Mouse (Mus musculus) liver, embryonic 13.5 days (tissue): ENCODE measurements at regions not wholly inside any gene's neighbourhood (a gene's known extent, or its start where the extent isn't known, plus 50 kb on each side); places are given as distances from the start of the nearest gene placed in this dataset.

Experiments
- ATAC-seq: fragments of 200-750 bp; cut with Nextera tagmentation; 2 replicates; pipeline ENCODE4 v1.8.0; 2017; ENCODE audit warnings: low read depth, mild to moderate bottlenecking, moderate number of reproducible peaks, moderate library complexity
- DNase-seq: peaks from one replicate; pipeline ENCODE4 v3.0.0; 2022
- H3K27ac ChIP-seq: fragments of 300-500 bp; sonication (generic); 2 replicates; pipeline ENCODE4 v1.5.1; 2015; ENCODE audit warnings: moderate library complexity, mild to moderate bottlenecking, inconsistent platforms
- H3K27me3 ChIP-seq: fragments of 300-500 bp; sonication (generic); 2 replicates; pipeline ENCODE4 v1.6.1; 2015; ENCODE audit warnings: mild to moderate bottlenecking, inconsistent platforms
- H3K36me3 ChIP-seq: fragments of 300-500 bp; sonication (generic); 2 replicates; pipeline ENCODE4 v1.6.1; 2015; ENCODE audit warnings: mild to moderate bottlenecking, inconsistent platforms
- H3K4me1 ChIP-seq: fragments of 300-500 bp; sonication (generic); replicated peaks from 2 replicates; pipeline ENCODE4 v1.6.1; 2015; ENCODE audit warnings: inconsistent platforms
- H3K4me2 ChIP-seq: fragments of 300-500 bp; sonication (generic); 2 replicates; pipeline ENCODE4 v1.6.1; 2015; ENCODE audit warnings: inconsistent platforms, mild to moderate bottlenecking, moderate library complexity
- H3K4me3 ChIP-seq: fragments of 300-500 bp; sonication (generic); replicated peaks from 2 replicates; pipeline ENCODE4 v1.5.1; 2015; ENCODE audit warnings: mild to moderate bottlenecking, inconsistent platforms
- H3K9ac ChIP-seq: fragments of 300-500 bp; sonication (generic); 2 replicates; pipeline ENCODE4 v1.6.1; 2015; ENCODE audit warnings: mild to moderate bottlenecking, inconsistent platforms
- H3K9me3 ChIP-seq: fragments of 300-500 bp; sonication (generic); replicated peaks from 2 replicates; pipeline ENCODE4 v1.6.1; 2016; ENCODE audit warnings: inconsistent platforms
- WGBS: fragments of 180-500 bp; shearing (Covaris S2); methylation state at CpG from one replicate; pipeline ENCODE4 v1.1.7; 2015; ENCODE audit not compliant: insufficient replicate concordance; 5-methylcytosine and 5-hydroxymethylcytosine counted together

- no peaks in the 10 kb centered on the region for H3K36me3 ChIP-seq
- no peak overlapping the region for H3K27ac ChIP-seq
- DNase-seq, result no peak
- no peaks in the 10 kb centered on the region for H3K27me3 ChIP-seq
- H3K9ac ChIP-seq, result no peak overlapping the region
- no peak overlapping the region for H3K4me2 ChIP-seq
- no peak overlapping the region for H3K4me3 ChIP-seq
- no peak for ATAC-seq
- no peaks in the 10 kb centered on the region for H3K9me3 ChIP-seq
- no peaks in the 10 kb centered on the region for H3K4me1 ChIP-seq
Measured at GRCm38 (mm10) chr1:92386752-92387151, 86.9 kb downstream of the Ndufa10 start.

- ATAC-seq (no peak), DNase-seq (no peak)
- no peak overlapping the region for H3K27ac ChIP-seq
- H3K4me2 ChIP-seq, result no peak overlapping the region
- H3K9me3 ChIP-seq, result no peaks in the 10 kb centered on the region
- H3K27me3 ChIP-seq, result no peaks in the 10 kb centered on the region
- H3K4me3 ChIP-seq, result no peak overlapping the region
- no peak overlapping the region for H3K9ac ChIP-seq
- H3K36me3 ChIP-seq, result no peaks in the 10 kb centered on the region
- H3K4me1 ChIP-seq, result no peaks in the 10 kb centered on the region
Measured at GRCm38 (mm10) chr1:92384945-92385344, 88.7 kb downstream of the Ndufa10 start.

DNA sequence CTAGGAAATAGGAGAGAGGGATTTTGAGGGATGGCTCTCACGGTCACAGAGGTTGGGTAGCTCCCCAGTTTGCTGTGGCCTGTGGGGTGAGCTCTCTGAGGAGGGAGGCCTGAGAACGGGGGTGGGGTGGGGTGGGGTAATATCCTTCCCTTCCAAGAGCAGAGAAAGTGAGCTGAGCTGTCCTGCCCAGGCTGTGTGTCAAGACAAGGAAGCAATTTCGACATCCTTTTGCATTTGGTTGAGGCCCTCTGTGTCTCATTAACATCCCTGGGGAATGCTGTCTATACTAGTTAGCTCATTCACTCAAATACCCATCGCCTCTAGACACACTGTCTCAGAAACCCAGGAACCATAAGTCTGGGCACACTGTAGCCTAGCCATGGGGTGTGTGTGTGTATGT, 89.9 kb downstream of the Ndufa10 start:
- no peak overlapping the region for H3K9ac ChIP-seq
- no peaks in the 10 kb centered on the region for H3K27me3 ChIP-seq
- H3K9me3 ChIP-seq, result no peaks in the 10 kb centered on the region
- DNase-seq, result no peak
- no peaks in the 10 kb centered on the region for H3K4me1 ChIP-seq
- no peak overlapping the region for H3K27ac ChIP-seq
- H3K4me3 ChIP-seq, result no peak overlapping the region
- H3K36me3 ChIP-seq, result no peaks in the 10 kb centered on the region
- ATAC-seq, result no peak
- H3K4me2 ChIP-seq, result no peak overlapping the region
- WGBS, result 32% methylated on average over 4 of the region's 4 CpGs

- H3K4me1 ChIP-seq, result no peaks in the 10 kb centered on the region
- DNase-seq (no peak), ATAC-seq (no peak)
- no peaks in the 10 kb centered on the region for H3K27me3 ChIP-seq
- H3K9me3 ChIP-seq, result no peaks in the 10 kb centered on the region
- H3K27ac ChIP-seq, result no peak overlapping the region
- H3K4me3 ChIP-seq, result no peak overlapping the region
- no peaks in the 10 kb centered on the region for H3K36me3 ChIP-seq
- H3K4me2 ChIP-seq, result no peak overlapping the region
- 58% methylated on average over 3 of the region's 3 CpGs for WGBS
- no peak overlapping the region for H3K9ac ChIP-seq
Measured at GRCm38 (mm10) chr1:92379510-92379886, 94.2 kb downstream of the Ndufa10 start.

GRCm38 (mm10) chr1:92378741-92379509, 94.7 kb downstream of the Ndufa10 start:
- Histone ChIP-seq H3K27me3 (no peaks in the 10 kb centered on the region), H3K4me2 (no peak overlapping the region), H3K9ac (no peak overlapping the region), H3K4me3 (no peak overlapping the region), H3K9me3 (no peaks in the 10 kb centered on the region), H3K4me1 (no peaks in the 10 kb centered on the region), H3K27ac (no peak overlapping the region), H3K36me3 (no peaks in the 10 kb centered on the region)
- no peak for ATAC-seq
- 59% methylated on average over 8 of the region's 8 CpGs for WGBS
- DNase-seq, result no peak

- 42% methylated on average over 4 of the region's 4 CpGs for WGBS
- Histone ChIP-seq H3K27ac (no peak overlapping the region), H3K27me3 (no peaks in the 10 kb centered on the region), H3K36me3 (no peaks in the 10 kb centered on the region), H3K4me1 (no peaks in the 10 kb centered on the region), H3K4me2 (no peak overlapping the region), H3K9ac (no peak overlapping the region), H3K9me3 (no peaks in the 10 kb centered on the region), H3K4me3 (no peak overlapping the region)
- ATAC-seq, result no peak
- DNase-seq, result no peak
Measured at GRCm38 (mm10) chr1:92376456-92376855, 97.2 kb downstream of the Ndufa10 start.

- ATAC-seq (no peak), DNase-seq (no peak)
- no peak overlapping the region for H3K4me3 ChIP-seq
- H3K4me1 ChIP-seq, result no peaks in the 10 kb centered on the region
- H3K4me2 ChIP-seq, result no peak overlapping the region
- H3K9ac ChIP-seq, result no peak overlapping the region
- H3K27me3 ChIP-seq, result no peaks in the 10 kb centered on the region
- 38% methylated on average over 5 of the region's 5 CpGs for WGBS
- no peaks in the 10 kb centered on the region for H3K9me3 ChIP-seq
- no peak overlapping the region for H3K27ac ChIP-seq
- H3K36me3 ChIP-seq, result no peaks in the 10 kb centered on the region
Measured at GRCm38 (mm10) chr1:92372222-92372990, 101.3 kb downstream of the Ndufa10 start.

DNA sequence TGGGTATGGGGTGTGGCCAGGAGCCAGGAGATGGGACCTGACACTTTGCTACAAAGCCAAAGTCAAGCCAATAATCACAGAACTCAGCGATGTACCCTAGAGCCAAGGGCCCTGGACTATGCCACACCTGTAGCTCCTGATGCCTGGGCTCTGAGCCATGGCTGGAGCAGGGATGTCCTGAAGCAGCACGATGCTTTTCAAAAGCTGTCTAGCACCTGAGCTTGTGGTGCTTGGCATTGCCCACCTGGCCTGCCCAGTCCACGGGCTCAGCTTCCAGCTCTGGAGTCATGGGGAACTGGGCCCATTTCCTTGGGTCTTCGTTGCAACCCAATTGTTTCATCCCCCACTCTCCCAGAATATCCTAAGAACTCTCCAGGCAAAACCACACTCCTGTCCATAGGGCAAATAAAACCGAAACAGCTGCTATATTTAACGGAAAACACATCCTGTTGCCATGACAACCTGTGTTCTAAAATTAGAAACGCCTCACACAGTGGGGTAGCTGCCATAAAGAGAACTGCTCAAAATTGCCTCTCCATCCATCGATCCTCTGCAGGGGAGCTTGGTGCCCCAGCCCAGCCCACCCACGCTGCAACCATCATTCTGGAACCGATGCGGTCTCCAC, 102.2 kb downstream of the Ndufa10 start:
- 47% methylated on average over 11 of the region's 11 CpGs for WGBS
- Histone ChIP-seq H3K27ac (no peak overlapping the region), H3K4me3 (no peak overlapping the region), H3K27me3 (no peaks in the 10 kb centered on the region), H3K9ac (no peak overlapping the region), H3K9me3 (no peaks in the 10 kb centered on the region), H3K36me3 (no peaks in the 10 kb centered on the region), H3K4me2 (no peak overlapping the region), H3K4me1 (no peaks in the 10 kb centered on the region)
- ATAC-seq, result no peak
- DNase-seq, result no peak

GRCm38 (mm10) chr1:92370842-92371241, 102.8 kb downstream of the Ndufa10 start:
- Histone ChIP-seq H3K4me3 (no peak overlapping the region), H3K36me3 (no peaks in the 10 kb centered on the region), H3K4me2 (no peak overlapping the region), H3K27me3 (no peaks in the 10 kb centered on the region), H3K9me3 (no peaks in the 10 kb centered on the region), H3K4me1 (no peaks in the 10 kb centered on the region), H3K27ac (no peak overlapping the region), H3K9ac (no peak overlapping the region)
- DNase-seq (no peak), ATAC-seq (no peak)
- WGBS, result 70% methylated on average over 4 of the region's 4 CpGs

- no peaks in the 10 kb centered on the region for H3K9me3 ChIP-seq
- H3K4me2 ChIP-seq, result no peak overlapping the region
- WGBS, result 64% methylated on average over 5 of the region's 5 CpGs
- no peak overlapping the region for H3K9ac ChIP-seq
- DNase-seq, result no peak
- no peaks in the 10 kb centered on the region for H3K4me1 ChIP-seq
- H3K4me3 ChIP-seq, result no peak overlapping the region
- H3K27me3 ChIP-seq, result no peaks in the 10 kb centered on the region
- no peak for ATAC-seq
- H3K36me3 ChIP-seq, result no peaks in the 10 kb centered on the region
- no peak overlapping the region for H3K27ac ChIP-seq
Measured at GRCm38 (mm10) chr1:92369972-92370371, 103.7 kb downstream of the Ndufa10 start.

DNA sequence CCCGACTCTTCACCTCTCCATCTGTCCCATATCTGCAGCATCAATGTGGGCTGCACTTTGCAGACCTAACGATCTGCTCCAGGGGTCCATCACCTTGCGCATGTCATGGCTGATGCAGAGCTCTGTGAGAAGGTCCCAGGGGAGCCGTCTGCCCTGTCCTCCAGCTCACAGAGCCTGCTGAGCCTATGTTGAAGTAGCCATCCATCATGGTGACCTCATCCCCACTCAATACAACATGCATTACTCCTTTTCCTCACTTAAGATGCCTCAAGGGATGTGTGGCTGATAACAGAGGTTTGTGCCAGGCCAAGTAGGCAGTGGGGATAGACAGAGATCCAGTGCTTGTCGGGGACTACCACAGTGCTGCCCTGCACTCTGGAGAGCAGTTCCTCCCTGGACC, 107.4 kb downstream of the Ndufa10 start:
- H3K27ac ChIP-seq, result no peak overlapping the region
- H3K36me3 ChIP-seq, result no peaks in the 10 kb centered on the region
- 68% methylated on average over 5 of the region's 5 CpGs for WGBS
- H3K4me1 ChIP-seq, result no peaks in the 10 kb centered on the region
- no peak overlapping the region for H3K4me2 ChIP-seq
- no peak for ATAC-seq
- DNase-seq, result no peak
- H3K9ac ChIP-seq, result no peak overlapping the region
- no peaks in the 10 kb centered on the region for H3K9me3 ChIP-seq
- no peak overlapping the region for H3K4me3 ChIP-seq
- no peaks in the 10 kb centered on the region for H3K27me3 ChIP-seq
